Mouse (Mus musculus) cerebellum, adult 8-10 months (tissue): ENCODE measurements around the gene Dusp7.

ENCODE experiments used
- DNase-seq: peaks from one replicate; pipeline ENCODE4 v3.0.0; 2022

Gene Dusp7

GRCm38 (mm10) chr9:106355217-106355974, 13.0 kb upstream of the Dusp7 start:
- no peak for DNase-seq

GRCm38 (mm10) chr9:106355975-106356286, 12.5 kb upstream of the Dusp7 start:
- no peak for DNase-seq

- no peak for DNase-seq
Observed at GRCm38 (mm10) chr9:106356323-106356844, 12.0 kb upstream of the Dusp7 start.

GRCm38 (mm10) chr9:106357167-106357566, 11.3 kb upstream of the Dusp7 start:
- no peak for DNase-seq

- DNase-seq, result no peak
Observed at GRCm38 (mm10) chr9:106359297-106359696, 9.1 kb upstream of the Dusp7 start.

- DNase-seq, result no peak
Observed at GRCm38 (mm10) chr9:106361140-106361539, 7.3 kb upstream of the Dusp7 start.

- no peak for DNase-seq
Observed at GRCm38 (mm10) chr9:106365333-106365732, 3.1 kb upstream of the Dusp7 start.

GRCm38 (mm10) chr9:106366188-106366587, 2.2 kb upstream of the Dusp7 start:
- no peak for DNase-seq

GRCm38 (mm10) chr9:106367001-106367400, 1.4 kb upstream of the Dusp7 start:
- no peak for DNase-seq

GRCm38 (mm10) chr9:106367592-106368111, 780 bp upstream of the Dusp7 start:
- peak; percentile 98 for DNase-seq

GRCm38 (mm10) chr9:106368831-106369501, 534 bp downstream of the Dusp7 start:
- DNase-seq, result peak; percentile 70

GRCm38 (mm10) chr9:106369801-106370485, 1.5 kb downstream of the Dusp7 start:
- DNase-seq, result peak; percentile 35

GRCm38 (mm10) chr9:106370620-106371383, 2.4 kb downstream of the Dusp7 start:
- no peak for DNase-seq

GRCm38 (mm10) chr9:106371384-106371671, 2.9 kb downstream of the Dusp7 start:
- DNase-seq, result no peak

GRCm38 (mm10) chr9:106371776-106372175, 3.3 kb downstream of the Dusp7 start:
- no peak for DNase-seq

GRCm38 (mm10) chr9:106372431-106373412, 4.3 kb downstream of the Dusp7 start:
- DNase-seq, result no peak

- no peak for DNase-seq
Observed at GRCm38 (mm10) chr9:106373973-106374372, 5.5 kb downstream of the Dusp7 start.

GRCm38 (mm10) chr9:106377247-106377646, 8.8 kb downstream of the Dusp7 start:
- no peak for DNase-seq

GRCm38 (mm10) chr9:106378045-106378444, 9.6 kb downstream of the Dusp7 start:
- no peak for DNase-seq

- no peak for DNase-seq
Observed at GRCm38 (mm10) chr9:106378753-106379152, 10.3 kb downstream of the Dusp7 start.

GRCm38 (mm10) chr9:106386181-106386864, 17.9 kb downstream of the Dusp7 start:
- DNase-seq, result no peak
